Mouse (Mus musculus) stomach, postnatal 0 days (tissue): Measurements from ENCODE around the gene Ccr1. TPM values are rescaled to one million over a fixed set of nuclear protein-coding genes. Genes with fewer than 3 reads are reported as not detected.

Source experiments
- ATAC-seq: fragments of 200-750 bp; cut with Nextera tagmentation; 2 replicates; pipeline ENCODE4 v1.8.0; 2017; ENCODE audit not compliant: low FRiP score, low TSS enrichment
- DNase-seq: peaks from one replicate; pipeline ENCODE4 v3.0.0-alpha.2; 2016; ENCODE audit warnings: low spot score
- H3K27ac ChIP-seq: fragments of 300-500 bp; sonication (generic); replicated peaks from 2 replicates; pipeline ENCODE4 v1.5.1; 2014; ENCODE audit warnings: mild to moderate bottlenecking, control low read depth
- H3K27me3 ChIP-seq: fragments of 300-500 bp; sonication (generic); 2 replicates; pipeline ENCODE4 v1.6.1; 2014; ENCODE audit warnings: low read length; ENCODE audit not compliant: control insufficient read depth, insufficient read depth
- H3K36me3 ChIP-seq: fragments of 300-500 bp; sonication (generic); 2 replicates; pipeline ENCODE4 v1.6.1; 2014; ENCODE audit warnings: low read length, mixed read lengths; ENCODE audit not compliant: control insufficient read depth, insufficient read depth
- H3K4me1 ChIP-seq: fragments of 300-500 bp; sonication (generic); replicated peaks from 2 replicates; pipeline ENCODE4 v1.6.1; 2014; ENCODE audit warnings: antibody characterized with exemption; ENCODE audit not compliant: control insufficient read depth, insufficient read depth
- H3K4me2 ChIP-seq: fragments of 300-500 bp; sonication (generic); replicated peaks from 2 replicates; pipeline ENCODE4 v1.6.1; 2014; ENCODE audit warnings: low read depth, mild to moderate bottlenecking, control low read depth, moderate library complexity
- H3K4me3 ChIP-seq: fragments of 300-500 bp; sonication (generic); 2 replicates; pipeline ENCODE4 v1.5.1; 2014; ENCODE audit warnings: low read depth, low read length, control low read depth
- H3K9ac ChIP-seq: fragments of 300-500 bp; sonication (generic); 2 replicates; pipeline ENCODE4 v1.6.1; 2014; ENCODE audit warnings: mild to moderate bottlenecking, low read length, control low read depth, mixed read lengths
- H3K9me3 ChIP-seq: fragments of 300-500 bp; sonication (generic); 2 replicates; pipeline ENCODE4 v1.6.1; 2016; ENCODE audit warnings: low read length; ENCODE audit not compliant: control insufficient read depth
- CTCF ChIP-seq: IDR thresholded peaks from 2 replicates; pipeline ENCODE4 v1.5.1; 2016; ENCODE audit warnings: antibody characterized with exemption, low read depth, mild to moderate bottlenecking, moderate library complexity
- EP300 ChIP-seq: optimal IDR thresholded peaks from 2 replicates; pipeline ENCODE3; 2016; ENCODE audit warnings: antibody characterized with exemption
- WGBS: fragments of 180-500 bp; shearing (Covaris S2); extraction: QIAGEN DNeasy Blood & Tissue Kit; methylation state at CpG from one replicate; pipeline ENCODE4 v1.1.7; 2014; 5-methylcytosine and 5-hydroxymethylcytosine counted together
- polyA plus RNA-seq: library from polyadenylated mRNA; unstranded; fragments of >200 nt; fragmentation: Nextera tagmentation; extraction: Ambion mirVana; gene quantifications from 2 replicates; pipeline ENCODE4 v1.2.1, GENCODE M21; 2015

Gene Ccr1
- polyA plus RNA-seq, 1 experiment from 2014 or later: 3.9 TPM

DNA sequence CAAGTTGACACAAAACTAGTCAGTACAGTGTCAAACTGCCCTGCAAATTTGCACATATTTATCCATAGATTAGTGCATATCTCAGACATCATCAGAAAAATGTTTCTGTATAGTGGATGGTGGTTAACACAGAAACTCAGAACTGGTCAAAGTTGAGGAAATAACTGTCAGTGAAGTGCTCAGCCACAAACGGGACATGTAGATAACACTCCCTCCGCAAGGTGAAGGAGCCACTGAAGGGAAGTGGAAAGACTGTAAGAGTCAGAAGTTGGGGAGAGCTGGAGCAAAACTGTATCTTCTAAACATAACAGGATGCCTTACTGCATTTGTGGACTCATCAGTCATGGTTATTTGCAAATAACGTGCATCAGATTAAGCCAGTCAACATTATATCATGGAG lies 29.2 kb upstream of the Ccr1 start:
- Histone ChIP-seq H3K36me3 (no peaks in the 10 kb centered on the region), H3K4me3 (no peak overlapping the region), H3K9me3 (no peaks in the 10 kb centered on the region), H3K27ac (no peak overlapping the region), H3K4me1 (no peaks in the 10 kb centered on the region), H3K9ac (no peak overlapping the region), H3K4me2 (no peak overlapping the region), H3K27me3 (no peaks in the 10 kb centered on the region)
- TF ChIP-seq CTCF (no peak), EP300 (no peak)
- DNase-seq (no peak), ATAC-seq (no peak)
- WGBS: 53% methylated on average over 3 of the region's 3 CpGs

DNA sequence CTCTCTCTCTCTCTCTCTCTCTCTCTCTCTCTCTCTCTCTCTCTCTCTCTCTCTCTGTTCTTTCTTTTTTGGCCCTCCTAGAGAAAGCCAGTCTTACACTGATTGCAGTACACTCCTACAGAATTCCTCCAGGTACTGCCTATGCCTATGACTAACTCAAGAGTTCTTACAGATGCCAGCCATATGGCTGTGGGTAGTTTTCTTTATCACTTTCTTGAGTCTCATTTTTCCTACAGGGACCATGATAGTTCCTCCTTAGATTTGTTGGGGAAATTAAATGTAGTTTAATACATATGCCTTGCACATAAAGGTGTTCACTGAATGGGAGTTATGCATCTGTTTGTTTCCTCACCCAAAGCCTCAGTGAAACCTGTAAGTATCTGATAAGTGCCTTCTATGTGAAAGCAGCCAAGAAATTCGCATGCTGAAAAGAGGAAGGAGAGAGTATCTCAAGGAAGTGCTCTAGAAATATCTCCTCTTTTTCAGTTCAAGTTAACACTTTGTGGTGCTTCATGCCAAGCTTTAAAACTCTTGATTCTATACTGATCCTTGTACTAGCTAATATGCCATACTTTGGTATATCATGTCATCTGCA lies 22.9 kb upstream of the Ccr1 start:
- no peak for ATAC-seq
- H3K9me3 ChIP-seq: no peaks in the 10 kb centered on the region
- 31% methylated on average over 1 of the region's 1 CpGs for WGBS

DNA sequence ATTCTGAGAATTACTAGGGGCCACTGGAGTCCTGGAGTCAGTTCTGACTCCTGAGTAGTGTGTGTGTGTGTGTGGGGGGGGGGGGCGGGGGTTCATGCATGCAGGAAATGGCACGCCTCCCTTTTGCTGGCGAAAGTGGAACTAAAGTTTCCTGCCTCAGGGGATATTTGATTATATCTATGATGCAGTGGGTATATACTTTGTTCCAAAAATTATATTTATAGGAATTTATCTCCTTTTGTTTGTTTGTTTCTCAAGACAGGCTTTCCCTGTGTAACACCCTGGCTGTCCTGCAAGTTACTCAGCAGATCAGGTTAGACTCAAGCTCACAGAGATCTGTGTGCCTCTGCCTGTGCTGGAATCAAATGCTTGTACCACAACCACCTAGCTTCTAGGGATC lies 21.2 kb upstream of the Ccr1 start:
- TF ChIP-seq CTCF (no peak), EP300 (no peak)
- no peak for ATAC-seq

More for the DNA sequence above, 22.9 kb upstream of the Ccr1 start:
- Histone ChIP-seq H3K36me3 (no peaks in the 10 kb centered on the region), H3K9ac (no peak overlapping the region), H3K4me2 (no peak overlapping the region), H3K27me3 (no peaks in the 10 kb centered on the region), H3K4me1 (no peaks in the 10 kb centered on the region), H3K4me3 (no peak overlapping the region), H3K27ac (no peak overlapping the region)
- DNase-seq: no peak
- TF ChIP-seq CTCF: no peak
- no peak for TF ChIP-seq EP300

DNA sequence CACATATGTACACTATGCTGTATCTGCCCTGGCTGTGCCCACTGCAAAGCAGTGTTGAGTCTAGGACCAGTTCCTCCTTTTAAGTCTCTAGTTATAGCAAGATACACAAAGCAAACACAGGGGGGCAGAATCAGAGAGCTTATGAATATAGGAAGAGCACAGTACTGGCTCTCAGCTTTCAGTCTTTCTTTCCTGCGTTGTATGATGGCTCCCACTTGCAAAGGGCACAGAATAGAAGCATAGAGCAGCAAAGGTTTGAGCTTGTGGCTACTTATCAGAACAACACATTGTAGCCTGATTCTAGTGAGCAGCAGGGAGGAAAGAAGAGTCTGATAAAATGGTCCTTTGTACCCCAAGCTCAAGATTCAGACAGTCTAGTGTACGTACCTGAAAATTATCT lies 17.7 kb upstream of the Ccr1 start:
- H3K36me3 ChIP-seq: no peaks in the 10 kb centered on the region
- WGBS: 77% methylated on average over 2 of the region's 2 CpGs
- no peak for TF ChIP-seq EP300
- peak; percentile 50 for TF ChIP-seq CTCF
- no peaks in the 10 kb centered on the region for H3K27me3 ChIP-seq
- H3K4me1 ChIP-seq: no peaks in the 10 kb centered on the region
- no peak overlapping the region for H3K9ac ChIP-seq
- ATAC-seq (no peak), DNase-seq (no peak)
- no peaks in the 10 kb centered on the region for H3K9me3 ChIP-seq
- H3K4me3 ChIP-seq: no peak overlapping the region
- H3K27ac ChIP-seq: no peak overlapping the region
- no peak overlapping the region for H3K4me2 ChIP-seq

More for the DNA sequence above, 21.2 kb upstream of the Ccr1 start:
- H3K9ac ChIP-seq: no peak overlapping the region
- H3K27me3 ChIP-seq: no peaks in the 10 kb centered on the region
- H3K4me3 ChIP-seq: no peak overlapping the region
- no peak overlapping the region for H3K27ac ChIP-seq
- no peaks in the 10 kb centered on the region for H3K36me3 ChIP-seq
- H3K4me2 ChIP-seq: no peak overlapping the region
- WGBS: 68% methylated on average over 3 of the region's 3 CpGs
- no peak for DNase-seq
- H3K9me3 ChIP-seq: no peaks in the 10 kb centered on the region
- no peaks in the 10 kb centered on the region for H3K4me1 ChIP-seq

DNA sequence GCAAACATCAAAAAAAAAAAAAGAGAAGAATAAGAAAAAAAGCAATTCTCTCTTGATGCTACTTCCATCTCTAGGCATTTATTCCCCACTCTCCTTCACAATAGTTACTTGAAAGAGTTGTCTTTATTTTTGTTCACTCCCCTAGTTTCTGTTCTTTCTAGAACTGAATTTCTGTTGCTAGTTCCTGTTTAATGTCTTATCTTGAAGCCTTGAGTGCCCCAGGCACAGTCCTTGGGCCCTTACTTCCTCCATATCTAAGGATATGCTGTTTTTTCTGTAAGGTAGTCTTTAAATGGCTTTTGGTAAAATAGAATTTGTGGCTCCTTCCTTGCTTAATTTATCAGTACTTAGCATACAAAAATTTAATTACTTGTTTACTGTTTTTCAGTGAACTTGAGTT lies 16.5 kb upstream of the Ccr1 start:
- no peak for ATAC-seq
- H3K36me3 ChIP-seq: no peaks in the 10 kb centered on the region

DNA sequence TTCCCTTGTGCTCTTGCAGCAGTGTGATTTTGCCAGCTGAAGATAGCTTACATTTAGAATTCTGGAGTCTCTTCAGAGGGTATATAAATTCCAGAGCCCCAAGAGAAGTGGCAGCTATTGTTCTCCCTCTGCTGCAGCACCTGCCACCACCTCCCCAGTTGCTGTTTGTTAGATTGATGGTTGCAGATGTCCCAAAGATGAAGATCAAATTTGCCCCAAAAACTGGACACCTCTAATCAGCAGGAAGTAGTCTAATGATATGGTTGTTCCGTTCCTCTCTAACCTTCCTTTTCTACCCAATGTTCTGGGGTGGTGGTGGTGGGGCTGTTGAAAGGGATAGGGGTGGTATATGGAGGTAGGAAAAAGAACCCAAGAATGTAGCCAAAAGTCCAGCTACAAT lies 14.2 kb upstream of the Ccr1 start:
- H3K36me3 ChIP-seq: no peaks in the 10 kb centered on the region
- no peak for TF ChIP-seq CTCF
- TF ChIP-seq EP300: no peak
- WGBS: 85% methylated on average over 1 of the region's 1 CpGs
- no peaks in the 10 kb centered on the region for H3K27me3 ChIP-seq
- ATAC-seq (no peak), DNase-seq (no peak)
- H3K4me1 ChIP-seq: no peaks in the 10 kb centered on the region
- H3K27ac ChIP-seq: no peak overlapping the region
- no peak overlapping the region for H3K4me3 ChIP-seq
- no peak overlapping the region for H3K9ac ChIP-seq
- no peaks in the 10 kb centered on the region for H3K9me3 ChIP-seq
- no peak overlapping the region for H3K4me2 ChIP-seq

More for the DNA sequence above, 16.5 kb upstream of the Ccr1 start:
- Histone ChIP-seq H3K9ac (no peak overlapping the region), H3K4me2 (no peak overlapping the region), H3K4me1 (no peaks in the 10 kb centered on the region), H3K9me3 (no peaks in the 10 kb centered on the region), H3K27ac (no peak overlapping the region), H3K27me3 (no peaks in the 10 kb centered on the region), H3K4me3 (no peak overlapping the region)
- DNase-seq: no peak
- TF ChIP-seq CTCF (no peak), EP300 (no peak)
